Mouse (Mus musculus): ENCODE data around the gene Elovl2.
A peak's percentile ranks its signal among the peaks of the same experiment; 100 is the strongest.
"Not testable (repeated sequence)": the region's sequence is repeated elsewhere in the genome, so short reads cannot be mapped to it uniquely, and the experiment has no call there.

Gene Elovl2

DNA sequence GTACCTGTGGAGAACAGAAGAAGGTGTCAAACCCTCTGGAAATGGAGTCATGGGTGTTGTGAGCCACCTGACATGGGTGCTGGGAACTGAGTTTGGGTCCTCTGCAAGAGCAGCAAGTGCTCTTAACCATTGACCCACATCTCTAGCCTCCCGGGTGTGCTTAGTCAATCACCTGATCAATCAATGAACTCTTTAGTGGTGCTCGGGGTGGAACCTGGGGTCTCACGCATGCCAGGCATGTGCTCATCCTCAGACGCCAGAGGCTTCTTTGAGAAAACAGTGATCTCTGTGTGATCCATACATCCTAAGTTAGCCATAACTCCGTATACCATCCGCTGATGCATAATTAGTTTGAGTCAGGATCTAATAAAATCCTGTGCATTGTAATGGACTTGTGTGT lies 15.0 kb upstream of the Elovl2 start:
- DNase-seq (ENCODE audit: low read depth, low spot score) = no peak

DNA sequence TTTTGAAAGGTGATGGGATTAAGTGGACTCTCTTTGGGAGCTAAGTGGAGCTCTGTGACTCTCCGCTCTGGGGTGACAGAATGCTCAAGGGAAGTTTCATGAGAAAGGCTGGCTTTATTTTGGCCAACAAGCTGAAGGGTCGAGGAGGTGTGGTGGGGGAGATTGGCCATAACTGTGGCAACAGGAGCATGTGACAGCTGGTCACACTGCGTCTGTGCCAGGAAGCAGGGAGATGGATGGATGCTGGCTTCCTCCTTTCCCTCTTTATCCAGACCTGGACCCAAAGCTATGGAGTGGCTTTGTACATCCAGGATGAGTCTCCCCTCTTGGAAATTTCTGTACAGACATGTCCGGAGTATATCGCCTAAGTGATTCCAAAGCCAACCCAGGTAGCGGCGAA lies 13.0 kb upstream of the Elovl2 start:
- DNase-seq (ENCODE audit: low read depth, low spot score) = no peak

DNA sequence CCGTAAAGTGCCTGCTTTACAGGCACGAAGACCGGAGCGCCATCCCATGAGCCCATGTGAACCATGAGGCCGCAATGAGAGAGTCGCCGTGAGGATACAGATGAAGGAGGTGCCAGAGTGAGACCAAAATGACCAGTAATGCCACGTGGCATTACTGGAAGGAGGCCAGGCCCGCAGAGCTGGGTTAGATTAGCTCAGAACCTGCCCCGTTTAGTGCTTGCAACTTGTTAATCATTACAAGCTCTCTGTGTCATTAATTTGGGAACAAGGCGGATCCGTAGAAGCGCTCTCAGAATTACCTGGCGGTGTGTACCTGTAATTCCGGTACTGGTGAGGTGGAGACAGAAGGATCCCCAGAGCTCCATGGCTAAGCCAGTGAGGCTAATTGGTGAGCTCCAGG lies 12.0 kb upstream of the Elovl2 start:
- no peak for DNase-seq (ENCODE audit: low read depth, low spot score)

DNA sequence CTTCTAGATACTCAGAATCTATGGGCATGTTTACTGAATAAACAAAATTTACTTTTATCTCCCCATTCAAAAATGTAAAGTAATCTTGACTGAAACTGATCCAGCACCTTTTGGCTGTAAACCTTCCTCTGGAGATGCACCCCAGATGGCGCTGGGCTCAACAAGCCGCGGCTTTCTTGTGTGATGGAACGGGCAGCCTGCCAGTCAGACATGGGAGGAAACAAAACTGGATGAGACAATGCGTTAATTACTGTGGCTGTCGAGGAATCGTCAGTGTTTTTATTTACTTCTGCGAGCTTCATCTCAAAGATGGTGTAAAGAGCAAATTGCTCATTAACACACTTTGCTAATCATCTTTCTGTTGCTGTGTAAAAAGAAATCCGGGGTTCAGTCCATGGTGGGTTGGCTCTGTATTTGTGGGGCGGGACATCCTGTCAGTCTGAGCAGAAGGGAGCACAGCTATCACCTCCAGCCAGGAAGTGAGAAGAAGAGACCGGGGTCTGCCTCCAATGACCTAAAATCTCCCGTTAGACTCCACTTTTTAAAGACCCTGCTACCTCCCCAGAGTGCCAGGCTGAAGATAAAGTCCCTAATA lies 11.3 kb upstream of the Elovl2 start:
- no peak for DNase-seq (ENCODE audit: low read depth, low spot score)

DNA sequence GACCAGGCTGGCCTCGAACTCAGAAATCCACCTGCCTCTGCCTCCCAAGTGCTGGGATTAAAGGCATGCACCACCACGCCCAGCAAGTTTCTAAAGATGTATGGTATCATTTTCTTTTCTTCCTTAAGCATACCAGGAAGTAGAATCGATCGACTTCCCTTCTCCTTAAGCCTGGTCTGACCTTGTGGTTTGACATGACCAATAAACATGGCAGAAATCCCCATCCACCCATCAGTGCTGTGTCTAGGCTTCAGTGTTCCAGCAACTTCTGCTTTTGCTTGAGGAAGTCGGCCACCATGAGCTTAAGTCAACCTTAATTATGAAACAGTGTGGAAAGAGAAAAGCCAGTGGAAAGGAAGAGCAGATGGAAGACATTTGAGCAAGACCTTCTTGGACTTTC lies 10.1 kb upstream of the Elovl2 start:
- DNase-seq (ENCODE audit: low read depth, low spot score) = no peak

DNA sequence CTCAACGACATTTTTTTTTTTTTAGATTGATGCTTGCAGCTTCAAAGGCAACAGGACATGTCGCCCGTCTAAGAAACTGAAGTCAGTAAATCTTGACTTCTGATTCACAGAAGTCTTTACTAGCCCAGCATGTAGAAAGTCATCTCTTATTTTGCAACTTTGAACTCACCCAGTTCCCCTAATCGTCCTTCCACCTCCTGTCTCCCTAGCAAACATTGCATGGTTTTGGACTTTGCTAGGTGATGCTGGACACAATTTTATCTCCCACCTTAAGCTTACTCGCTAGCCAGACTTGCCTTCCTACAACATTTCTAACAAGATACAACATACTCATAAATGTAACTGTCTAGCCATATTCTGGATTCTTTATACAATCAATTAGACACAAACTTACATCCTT lies 7.9 kb upstream of the Elovl2 start:
- DNase-seq (ENCODE audit: low read depth, low spot score) = no peak

DNA sequence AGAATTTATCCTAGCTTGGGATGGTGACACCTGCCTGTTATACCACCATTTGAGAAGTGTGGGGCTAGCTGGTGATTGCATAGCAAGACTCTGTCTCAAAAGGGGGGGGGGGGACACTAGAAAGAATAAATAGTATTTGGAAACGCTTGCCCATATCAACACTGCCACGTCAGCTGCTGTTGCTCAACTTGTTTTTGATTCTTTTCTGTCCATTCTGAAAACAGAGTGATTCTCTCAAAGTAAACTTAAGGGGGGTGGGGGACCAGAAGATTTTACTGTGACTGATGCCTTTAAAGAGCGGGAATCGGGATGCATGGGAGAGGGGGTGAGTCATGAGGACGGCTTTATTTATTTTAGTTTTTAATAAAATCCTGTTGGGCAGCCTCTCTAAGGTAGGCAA lies 6.3 kb upstream of the Elovl2 start:
- no peak for DNase-seq (ENCODE audit: low read depth, low spot score)

DNA sequence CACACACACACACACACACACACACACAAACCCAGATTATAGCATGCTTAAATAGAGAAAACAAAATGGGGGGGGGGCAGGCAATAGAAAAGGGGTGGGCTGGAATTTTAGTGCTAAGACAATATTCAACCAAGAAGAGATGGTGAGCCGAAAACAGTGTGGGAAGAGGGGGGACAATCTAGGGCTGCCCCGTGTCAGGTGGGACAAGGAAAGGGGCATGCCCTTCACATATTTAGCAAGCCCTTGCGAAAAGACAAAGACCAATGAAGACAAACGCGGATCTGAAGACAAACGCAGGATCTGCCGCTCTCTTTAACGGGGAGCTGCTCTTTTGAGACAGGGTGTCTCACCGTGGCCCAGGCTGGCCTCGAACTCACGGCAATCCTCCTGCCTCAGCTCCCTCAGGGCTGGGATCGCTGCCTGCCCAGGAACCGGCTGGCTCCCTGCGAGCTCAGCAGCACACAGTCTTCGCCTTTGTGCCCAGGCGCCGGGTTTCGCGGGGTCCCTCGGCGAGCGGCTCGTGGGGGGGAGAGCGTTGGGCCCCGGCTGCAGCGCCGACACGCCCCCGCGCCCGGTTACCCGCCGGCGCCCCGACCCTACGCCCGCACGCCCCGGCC lies 410 bp downstream of the Elovl2 start:
- no peak for DNase-seq (ENCODE audit: low read depth, low spot score)

DNA sequence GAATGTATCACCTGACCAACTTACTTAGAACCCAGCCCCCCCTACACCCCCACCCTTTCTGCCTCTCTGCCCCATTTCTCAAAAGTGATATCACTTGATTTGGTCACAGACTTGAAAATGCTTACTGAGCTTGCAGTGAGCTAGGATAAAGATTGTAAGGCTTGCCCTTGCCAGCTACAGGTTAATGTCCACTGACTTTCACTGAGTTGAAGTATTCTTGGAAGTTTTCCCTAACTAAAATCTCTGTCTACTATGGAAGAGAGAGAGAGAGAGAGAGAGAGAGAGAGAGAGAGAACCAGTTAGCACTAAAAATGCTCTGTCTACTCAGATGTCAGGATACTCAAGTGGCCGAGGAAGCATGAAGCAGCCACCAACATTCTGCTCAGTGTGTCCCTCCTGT lies 1.1 kb downstream of the Elovl2 start:
- no peak for DNase-seq (ENCODE audit: low read depth, low spot score)

DNA sequence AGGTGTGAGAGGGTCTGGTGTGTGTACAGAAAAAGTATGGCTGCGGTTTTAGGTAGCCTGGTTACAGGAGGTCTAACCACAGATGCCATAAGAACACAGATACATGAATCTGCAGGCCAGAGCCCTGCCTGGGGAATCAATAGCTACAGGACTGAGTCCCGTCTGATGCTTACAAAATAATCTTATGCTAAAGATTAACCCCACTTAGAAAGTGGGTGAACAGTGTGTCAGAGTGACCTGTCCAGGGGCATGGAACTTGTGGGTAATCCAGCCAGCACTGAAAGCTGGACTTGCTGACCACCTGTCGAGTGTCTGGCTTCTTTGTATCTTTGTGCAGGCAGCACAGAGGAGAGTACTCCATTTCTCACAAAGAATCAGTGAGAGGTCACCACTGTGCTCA lies 4.0 kb downstream of the Elovl2 start:
- DNase-seq (ENCODE audit: low read depth, low spot score) = no peak

DNA sequence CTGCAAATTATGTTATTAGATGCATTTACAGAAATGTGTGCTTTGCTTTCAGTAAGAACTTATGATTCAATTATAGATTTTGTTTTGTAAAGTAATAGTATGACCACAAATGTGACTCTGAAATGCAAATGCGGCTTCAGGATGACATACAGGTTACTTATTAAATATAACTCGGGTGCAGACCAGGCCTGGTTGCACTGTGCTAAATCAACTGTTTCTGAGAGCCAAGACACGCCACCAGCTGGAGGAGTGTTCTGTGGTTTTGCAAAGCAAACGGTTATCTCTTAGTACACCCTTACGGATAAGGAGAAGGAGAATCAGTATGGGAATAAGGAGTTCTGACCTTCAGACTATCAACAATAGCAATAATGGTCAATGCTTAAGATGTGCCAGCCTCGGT lies 4.5 kb downstream of the Elovl2 start:
- DNase-seq (ENCODE audit: low read depth, low spot score) = no peak

DNA sequence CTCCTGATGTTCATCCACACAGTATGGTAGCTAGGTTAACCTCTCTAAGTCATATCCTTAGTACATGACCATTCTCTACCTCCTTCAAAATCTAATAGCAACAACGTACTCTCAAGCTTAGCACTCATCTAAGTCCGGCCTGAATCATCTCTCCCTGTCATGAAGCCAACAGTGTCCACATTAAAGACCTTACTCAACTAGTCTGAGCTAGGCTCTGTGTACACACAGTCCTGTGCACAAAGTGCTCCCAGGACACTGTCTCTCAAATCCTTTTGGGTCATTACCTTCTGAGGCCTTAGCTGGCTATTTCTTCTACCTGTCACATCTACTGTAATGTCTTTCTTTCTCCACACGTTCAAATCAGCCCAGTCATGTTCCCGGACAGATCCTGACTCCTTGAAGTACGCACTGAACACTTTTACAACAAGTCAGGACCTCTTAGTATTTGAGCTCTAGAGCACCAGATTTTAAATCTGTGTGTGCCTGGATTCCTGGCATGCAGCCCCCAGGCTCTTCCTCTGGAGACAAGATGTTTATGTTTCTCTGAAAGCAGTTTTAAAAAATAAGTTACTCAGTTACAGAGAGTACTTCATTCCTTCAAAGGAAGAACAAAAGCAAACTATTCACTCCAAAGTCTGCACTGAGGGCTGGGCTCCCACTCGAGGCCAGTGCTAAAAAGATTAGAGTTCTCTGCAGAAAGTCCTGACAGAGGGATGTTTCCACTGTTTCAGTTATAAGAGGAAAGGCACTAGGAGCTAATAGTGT lies 7.5 kb downstream of the Elovl2 start:
- no peak for DNase-seq (ENCODE audit: low read depth, low spot score)

DNA sequence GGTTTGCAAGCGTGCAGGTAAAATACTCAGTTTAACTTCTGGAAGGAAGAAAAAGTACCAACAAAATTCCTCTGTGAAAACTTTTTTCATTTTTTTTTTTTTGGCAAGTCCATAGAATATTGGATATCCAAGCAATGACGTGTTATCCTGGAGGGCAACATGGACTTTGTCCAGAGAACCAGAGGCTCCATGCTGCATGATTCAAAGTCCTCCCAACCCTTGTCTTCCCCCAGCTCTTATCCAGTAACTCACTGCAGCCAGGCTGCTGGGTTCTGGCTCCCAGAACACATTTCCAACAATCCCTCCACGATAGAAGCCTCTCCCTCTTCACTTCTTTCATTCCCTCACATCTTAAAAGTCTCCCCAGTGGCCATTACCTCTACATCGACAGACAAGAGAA lies 8.9 kb downstream of the Elovl2 start:
- DNase-seq (ENCODE audit: low read depth, low spot score) = no peak

DNA sequence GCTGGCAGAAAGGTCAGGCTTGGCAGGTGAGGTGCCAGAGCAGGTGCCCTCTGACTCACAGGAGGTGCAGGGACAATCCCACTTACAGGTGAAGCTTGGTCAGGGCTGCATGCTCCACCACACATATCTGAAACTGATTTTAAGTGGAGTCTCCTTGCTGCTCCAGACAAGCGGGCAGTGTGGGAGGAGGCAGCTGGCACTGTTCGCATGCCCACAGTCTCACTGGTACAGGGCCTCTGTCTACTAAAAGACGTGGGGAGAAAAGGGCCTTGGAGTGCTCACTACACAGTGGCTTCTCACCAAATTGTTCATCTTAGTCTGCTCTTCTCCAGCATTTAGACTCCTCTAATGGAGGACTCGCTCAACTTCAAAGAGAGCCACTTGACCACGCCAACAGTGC lies 14.0 kb downstream of the Elovl2 start:
- no peak for DNase-seq (ENCODE audit: low read depth, low spot score)

DNA sequence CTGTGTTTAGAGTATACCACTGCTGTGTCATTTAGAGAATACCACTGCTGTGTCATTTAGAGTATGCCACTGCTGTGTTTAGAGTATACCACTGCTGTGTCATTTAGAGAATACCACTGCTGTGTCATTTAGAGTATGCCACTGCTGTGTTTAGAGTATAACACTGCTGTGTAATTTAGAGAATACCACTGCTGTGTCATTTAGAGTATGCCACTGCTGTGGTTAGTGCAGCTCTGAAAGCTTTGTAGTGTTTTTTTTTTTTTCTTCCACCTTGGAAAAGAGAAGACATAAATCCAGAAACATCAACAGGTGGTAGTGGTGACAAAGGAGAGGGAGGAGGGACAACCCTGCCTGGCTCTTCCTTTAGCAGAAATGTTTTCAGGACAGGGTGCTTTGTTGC lies 14.6 kb downstream of the Elovl2 start:
- DNase-seq (ENCODE audit: low read depth, low spot score) = not testable (repeated sequence)

DNA sequence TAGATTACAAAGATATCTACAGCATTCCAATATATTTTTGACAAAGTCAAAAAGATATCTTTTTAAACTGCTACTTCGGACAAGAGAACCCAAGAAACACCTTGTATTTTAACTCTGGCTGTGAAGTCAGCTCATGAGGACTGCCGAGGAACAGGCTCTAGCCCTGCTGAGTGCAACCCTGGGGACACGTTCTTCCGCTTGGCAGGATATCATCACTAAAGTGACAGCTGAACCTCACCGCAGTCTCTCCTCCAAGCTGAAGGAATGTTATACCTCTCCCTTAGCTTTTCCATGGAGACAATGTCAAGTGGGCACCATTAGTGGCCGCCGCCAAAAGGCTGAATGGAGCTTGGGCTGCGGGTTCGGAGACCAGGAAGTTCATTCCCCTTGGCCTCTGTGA lies 16.5 kb downstream of the Elovl2 start:
- DNase-seq (ENCODE audit: low read depth, low spot score) = no peak

DNA sequence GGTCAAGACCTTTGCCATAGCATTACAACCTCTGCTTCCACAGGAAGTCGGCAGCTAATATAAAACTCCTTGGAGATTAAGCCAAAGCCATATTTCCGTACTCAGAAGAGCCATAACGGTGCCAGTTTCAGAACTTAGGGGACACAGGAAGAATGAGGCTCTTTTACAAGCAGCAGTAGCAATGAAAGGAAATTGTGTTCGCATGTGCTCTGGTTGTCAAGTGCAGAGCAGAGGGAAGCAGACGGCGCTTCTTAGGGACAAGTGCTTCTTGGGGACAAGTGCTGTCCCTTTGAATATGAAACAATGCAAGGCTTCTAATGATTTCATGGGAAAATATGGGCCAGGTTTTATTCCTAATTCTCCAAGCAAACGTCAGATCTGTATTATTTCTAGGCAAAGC lies 16.9 kb downstream of the Elovl2 start:
- no peak for DNase-seq (ENCODE audit: low read depth, low spot score)

DNA sequence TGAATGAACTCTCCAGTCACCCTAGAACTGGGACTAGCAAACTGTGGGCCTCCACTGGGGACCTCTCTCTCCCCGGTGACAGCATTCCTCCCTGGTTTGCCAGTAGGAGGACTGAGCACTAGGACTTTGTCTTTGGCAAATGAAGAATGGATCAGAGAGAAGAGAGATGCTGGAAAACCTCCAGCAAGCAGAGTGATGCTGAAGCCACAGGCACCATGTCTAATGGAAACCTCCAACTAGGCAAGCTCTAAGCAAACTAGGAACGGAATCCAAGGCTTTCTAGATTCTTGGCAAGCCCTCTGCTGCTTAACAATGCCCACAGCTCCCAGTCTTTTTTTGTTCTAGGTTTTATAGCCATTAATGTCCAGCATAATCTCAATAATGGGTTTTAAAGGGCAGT lies 19.3 kb downstream of the Elovl2 start:
- DNase-seq (ENCODE audit: low read depth, low spot score) = no peak

DNA sequence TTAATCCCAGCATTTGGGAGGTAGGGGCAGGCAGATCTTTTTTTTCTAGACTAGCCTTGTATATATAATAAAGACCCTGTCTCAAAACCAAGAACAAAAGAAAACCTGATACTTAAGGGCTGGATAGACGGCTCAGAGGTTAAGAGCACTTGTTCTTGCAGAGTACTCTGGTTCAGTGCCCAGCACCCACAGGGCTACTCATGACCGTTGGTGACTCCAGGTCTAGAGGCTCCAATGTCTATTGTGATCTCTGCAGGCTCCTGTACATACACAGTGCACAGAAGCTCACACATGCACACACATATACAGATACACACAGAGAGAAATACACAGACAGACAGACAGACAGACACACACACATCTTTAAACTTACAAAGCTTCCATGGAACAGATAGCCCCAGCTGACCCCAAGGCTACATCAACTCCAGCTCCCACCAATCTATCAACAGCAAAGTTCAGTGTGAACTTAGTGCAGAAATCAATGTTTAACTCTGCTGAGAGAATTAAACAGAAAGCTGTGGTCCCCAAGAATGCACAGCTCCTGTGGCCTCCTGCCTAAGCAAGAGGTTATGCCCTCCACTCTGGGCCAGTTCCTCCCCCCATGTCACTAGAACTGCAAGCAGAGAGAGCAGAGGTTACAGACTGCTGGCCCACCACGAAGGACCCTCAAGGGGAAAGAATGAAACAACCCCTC lies 24.4 kb downstream of the Elovl2 start:
- DNase-seq (ENCODE audit: low read depth, low spot score) = no peak

DNA sequence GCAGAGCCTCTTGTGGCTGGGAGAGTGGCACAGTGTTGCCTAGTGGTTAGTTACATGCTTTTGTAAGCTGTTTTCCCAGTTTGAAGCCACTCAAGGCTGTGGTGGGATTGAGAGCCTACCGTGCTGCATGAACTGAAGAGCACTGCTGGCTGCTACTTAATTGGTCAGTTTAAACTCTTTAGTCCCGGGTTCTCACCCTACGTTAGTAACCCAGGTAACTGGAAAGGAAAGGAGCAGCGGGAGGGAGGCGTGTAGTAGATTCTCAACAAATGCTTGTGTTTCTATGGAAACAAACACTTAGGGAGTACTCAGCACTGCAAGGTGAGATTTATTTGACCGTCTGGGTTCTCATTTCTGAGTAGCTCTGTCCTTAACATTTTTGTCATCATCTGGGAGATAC lies 32.3 kb downstream of the Elovl2 start:
- DNase-seq (ENCODE audit: low read depth, low spot score) = no peak

DNA sequence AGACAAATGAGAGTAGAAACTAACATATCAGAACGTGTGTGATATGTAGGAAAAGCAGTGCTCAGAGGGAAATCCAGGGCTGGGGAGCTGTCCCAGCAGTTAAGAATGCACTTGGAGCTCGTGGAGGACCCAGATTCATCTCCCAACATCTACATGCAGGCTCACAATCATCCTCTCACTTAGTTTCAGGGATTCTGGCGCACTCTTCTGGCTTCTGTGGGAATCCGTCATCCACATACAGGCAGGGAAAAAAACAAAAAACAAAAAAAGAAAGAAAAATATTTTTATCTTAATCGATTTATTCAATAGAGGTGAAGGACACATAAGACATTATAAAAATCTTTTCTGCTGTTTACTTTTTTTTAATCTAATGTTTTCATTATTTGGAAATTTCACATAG lies 61.8 kb downstream of the Elovl2 start:
- DNase-seq (ENCODE audit: low read depth, low spot score) = no peak

DNA sequence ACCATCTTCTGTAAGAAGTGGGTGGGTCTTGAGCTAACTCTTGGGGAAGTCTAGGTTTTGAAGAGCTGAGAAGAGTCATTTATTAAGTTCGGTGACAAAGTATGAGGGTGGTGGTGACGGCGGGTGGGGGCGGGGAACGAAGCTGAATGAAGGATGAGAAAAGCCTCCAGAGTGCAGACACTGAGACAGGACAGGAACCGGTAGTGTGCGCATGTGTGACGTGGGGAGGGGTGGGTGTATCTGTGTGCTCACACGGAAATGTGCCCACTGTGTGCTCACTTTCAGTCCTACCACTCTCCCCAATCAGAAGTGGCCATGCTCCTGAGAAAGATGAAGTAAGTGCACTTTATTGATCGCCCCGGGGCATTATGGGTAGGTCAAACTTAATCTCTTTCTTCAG lies 67.1 kb downstream of the Elovl2 start:
- DNase-seq (ENCODE audit: low read depth, low spot score) = no peak

DNA sequence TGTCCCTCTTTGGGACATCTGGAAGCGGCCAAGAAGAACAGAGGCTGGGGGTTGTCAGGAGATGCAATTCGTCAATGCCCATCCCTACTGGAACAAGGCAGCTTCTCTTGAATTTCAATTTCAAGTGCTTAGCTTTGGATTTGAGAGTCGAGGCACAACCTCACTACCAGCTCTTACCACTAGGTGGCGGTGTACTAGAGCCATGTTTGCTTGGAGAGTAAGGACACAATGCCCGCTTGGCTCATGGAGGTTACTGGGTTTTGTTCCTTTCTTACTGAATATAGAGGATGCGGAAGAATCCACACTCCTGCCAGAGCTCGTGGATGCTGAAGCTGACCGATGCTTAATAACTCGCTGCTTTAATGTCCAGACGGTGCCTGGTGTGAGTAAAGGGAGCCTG lies 73.9 kb downstream of the Elovl2 start:
- DNase-seq (ENCODE audit: low read depth, low spot score) = peak; percentile 34
